Mouse (Mus musculus) cerebellum, postnatal 10 days (tissue): ENCODE results near the gene Csrp2.

Experiments
- DNase-seq, 2 experiments: peaks; one replicate each; pipeline ENCODE4 v3.0.0; 2021; ENCODE audit warnings: mixed read lengths in 2 of 2

Csrp2 gene

DNA sequence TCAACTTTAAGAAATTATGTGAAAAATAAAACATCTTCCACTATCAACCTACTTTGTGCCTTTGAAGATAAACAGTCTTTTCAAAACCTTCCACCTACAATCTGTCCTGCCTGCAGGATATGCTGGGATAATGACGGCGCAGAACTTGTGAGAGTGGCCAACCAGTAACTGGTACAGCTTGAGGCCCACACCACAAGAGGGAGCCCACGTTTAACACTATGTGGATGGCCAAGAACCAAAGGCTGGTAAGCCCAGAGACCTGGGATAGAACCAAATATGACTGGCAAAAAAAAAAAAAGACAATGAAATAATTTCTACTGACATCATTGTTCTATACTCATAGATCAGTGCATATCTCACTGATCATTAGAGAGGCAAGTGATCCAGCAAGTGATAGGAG, 54.9 kb downstream of the Csrp2 start:
- peak; percentile 81 to 83 for DNase-seq

GRCm38 (mm10) chr10:110974885-110975284, 55.3 kb downstream of the Csrp2 start:
- DNase-seq: peak in 1 of 2 experiments; percentile 17

DNA sequence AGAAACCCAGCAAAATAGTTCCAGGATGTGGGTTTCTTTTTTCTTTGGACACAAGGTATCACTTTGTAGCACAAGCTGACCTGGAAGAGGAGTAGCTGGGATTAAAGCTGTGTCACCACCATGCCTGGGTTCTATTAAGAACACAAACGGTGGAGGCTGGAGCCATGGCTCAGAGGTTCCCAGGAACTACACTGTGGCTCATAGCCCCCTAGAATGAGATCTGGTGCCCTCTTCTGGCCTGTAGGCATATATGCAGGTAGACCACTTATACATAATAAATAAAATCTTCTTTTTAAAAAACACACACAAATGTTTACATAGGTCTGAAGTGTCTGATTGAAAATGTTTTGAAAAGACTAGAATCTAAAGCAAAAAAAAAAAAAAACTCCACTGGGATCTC, 56.5 kb downstream of the Csrp2 start:
- DNase-seq: peak; percentile 70 to 71

- no peak for DNase-seq
Measured at GRCm38 (mm10) chr10:110977379-110977778, 57.8 kb downstream of the Csrp2 start.

- no peak for DNase-seq
Measured at GRCm38 (mm10) chr10:110979431-110979830, 59.8 kb downstream of the Csrp2 start.

DNA sequence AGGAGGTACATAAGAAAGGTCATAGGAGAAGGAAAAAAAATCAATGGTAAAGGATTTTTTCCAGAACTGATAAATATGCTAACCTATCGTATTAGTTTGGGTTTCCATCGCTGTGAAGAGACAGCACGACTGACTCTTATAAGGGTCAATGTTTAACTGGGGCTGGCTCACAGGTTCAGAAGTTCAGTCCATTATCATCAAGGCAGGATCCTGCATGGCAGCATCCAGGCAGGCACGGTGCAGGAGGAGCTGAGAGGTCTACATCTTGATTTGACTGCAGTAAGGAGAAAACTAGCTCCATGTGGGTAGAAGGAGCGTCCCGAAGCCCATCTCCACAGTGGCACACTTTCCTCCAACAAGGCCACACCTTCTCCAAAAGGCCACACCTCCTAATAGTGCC, 60.9 kb downstream of the Csrp2 start:
- no peak for DNase-seq

DNA sequence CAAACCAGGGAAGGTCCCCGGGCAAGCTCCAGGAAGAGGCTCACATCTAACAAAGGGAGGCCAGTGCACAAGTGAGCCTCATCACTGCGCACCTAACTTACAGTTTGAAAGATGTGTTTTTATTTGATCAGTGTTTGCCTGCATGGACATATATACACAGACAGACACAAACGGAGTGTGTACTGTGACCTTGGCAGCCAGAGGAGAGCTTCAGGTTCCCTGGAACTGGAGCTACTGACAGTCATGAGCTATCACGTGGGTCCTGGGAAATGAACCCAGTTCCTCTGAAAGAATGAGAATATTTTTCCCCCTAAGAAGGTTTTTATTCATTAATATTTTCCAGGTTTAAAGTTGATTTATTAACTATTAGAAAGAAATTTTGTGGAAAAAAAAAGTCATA, 63.2 kb downstream of the Csrp2 start:
- DNase-seq: no peak

GRCm38 (mm10) chr10:110986682-110987081, 67.1 kb downstream of the Csrp2 start:
- DNase-seq: no peak
